Mouse (Mus musculus) retina, postnatal 7 days (tissue): ENCODE data around the gene Pygl.
"Not testable (repeated sequence)": the region's sequence is repeated elsewhere in the genome, so short reads cannot be mapped to it uniquely, and the experiment has no call there.

Experiments
- DNase-seq: peaks from one replicate; pipeline ENCODE4 v3.0.0-alpha.2; 2012; ENCODE audit warnings: low read depth, low spot score

The Pygl gene

DNA sequence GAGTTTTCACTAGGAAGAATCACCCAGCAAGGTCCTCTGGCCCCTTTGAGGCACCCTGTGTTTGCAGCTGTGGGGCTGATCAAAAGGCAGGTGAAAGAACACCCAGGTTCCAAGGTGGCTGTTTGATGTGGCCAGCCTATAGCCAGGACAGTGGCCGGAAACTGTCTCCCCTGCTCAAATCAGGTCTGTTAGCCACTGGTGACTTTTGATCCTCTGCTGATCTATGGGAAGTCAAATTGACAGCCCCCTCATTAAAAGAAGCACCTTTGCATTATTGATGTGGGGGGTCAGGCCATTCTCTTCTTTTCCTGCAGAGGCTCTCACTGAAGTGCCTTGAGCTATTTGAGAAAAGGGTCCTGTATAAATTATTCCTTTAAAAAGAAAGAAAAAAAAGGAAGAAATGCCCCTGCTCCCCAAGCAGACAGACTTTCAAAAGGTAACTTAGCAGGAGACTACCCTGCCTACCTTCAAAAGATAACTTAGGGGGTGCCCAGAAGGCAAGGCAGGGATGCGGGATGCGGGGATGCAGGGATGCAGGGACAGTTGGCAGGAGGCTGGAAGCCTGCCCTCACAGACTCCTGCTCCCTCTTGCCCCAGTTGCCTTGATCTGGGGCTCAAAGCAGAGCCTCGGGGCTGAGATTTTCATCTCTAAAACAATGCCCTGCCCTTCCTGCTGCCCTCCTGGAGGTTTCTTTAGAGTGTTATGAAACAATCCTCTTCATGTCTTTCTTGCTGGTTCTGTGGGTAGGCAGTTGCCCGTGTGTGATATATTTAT, 73.8 kb downstream of the Pygl start:
- DNase-seq, result no peak

DNA sequence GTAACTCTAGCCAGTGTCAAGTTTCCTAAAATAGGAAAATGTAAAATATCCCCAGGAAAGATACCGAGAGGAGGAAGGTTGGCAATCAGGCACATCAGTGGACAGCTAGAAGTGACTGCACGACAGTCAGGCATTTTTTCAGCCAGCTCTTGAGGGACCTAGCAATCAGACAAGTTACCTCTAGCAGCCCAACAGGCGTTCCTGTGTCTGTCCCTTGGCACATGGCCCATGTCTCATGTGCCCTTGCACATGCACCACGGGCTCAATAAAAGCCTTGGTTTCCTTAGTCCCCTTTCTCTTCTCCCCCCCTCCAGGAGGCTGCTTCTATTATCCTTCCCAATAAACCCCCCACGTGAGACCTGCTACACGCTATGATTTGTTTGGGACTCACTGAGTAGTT, 75.1 kb downstream of the Pygl start:
- no peak for DNase-seq

DNA sequence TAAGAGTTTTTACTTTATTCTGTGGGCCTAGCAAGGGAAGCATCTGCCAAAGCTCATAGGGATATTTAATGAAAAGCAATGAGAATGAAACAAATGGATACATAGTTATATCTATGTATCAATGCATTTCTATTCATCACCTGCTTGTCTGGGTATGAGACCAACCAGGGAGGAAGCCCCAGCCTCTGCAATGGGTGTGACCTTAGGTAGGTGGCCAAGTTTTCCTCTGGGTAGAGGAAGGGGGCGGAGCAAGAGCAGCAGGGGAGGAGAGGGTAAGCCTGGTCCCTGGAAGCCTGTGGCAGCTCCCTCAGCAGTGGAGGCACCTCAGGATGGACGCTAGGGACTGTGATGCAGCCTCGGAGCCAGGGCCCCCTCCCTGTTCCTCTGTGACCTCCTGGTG, 77.4 kb downstream of the Pygl start, which contains the start of gene Abhd12b:
Abhd12b (plus strand) TSS at position 301 of the 400 bp plus-strand sequence.
- DNase-seq, result no peak

DNA sequence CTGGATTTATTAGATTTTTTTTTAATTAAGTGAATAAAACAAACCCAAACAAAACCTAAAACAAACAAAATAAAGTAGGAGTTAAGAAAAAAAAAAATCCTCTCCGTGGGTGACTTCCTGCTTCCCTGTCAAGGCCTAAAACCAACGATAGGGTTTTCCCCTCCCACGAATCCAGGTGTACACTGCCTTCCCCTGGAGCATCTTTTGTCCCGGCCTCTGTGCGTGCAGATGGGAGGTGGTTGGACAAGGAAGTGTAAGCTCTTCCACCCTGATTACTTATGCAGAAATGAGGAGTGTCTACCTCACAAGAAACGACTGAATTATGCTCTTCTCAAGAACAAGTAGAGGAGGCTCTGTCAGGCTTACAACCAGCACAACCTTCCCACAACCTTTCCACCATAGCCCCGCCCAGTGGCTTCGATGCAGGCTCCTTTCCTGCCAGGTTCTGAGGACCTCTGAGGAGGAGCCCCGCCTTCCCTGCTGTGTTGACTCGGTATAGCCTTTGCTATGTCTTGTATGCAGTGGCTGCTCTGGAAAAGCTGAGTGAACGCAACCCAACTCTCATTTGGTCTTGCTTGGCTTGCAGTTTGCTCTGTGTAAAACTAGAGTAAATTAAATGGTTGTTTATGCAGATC, 82.5 kb downstream of the Pygl start:
- no peak for DNase-seq

DNA sequence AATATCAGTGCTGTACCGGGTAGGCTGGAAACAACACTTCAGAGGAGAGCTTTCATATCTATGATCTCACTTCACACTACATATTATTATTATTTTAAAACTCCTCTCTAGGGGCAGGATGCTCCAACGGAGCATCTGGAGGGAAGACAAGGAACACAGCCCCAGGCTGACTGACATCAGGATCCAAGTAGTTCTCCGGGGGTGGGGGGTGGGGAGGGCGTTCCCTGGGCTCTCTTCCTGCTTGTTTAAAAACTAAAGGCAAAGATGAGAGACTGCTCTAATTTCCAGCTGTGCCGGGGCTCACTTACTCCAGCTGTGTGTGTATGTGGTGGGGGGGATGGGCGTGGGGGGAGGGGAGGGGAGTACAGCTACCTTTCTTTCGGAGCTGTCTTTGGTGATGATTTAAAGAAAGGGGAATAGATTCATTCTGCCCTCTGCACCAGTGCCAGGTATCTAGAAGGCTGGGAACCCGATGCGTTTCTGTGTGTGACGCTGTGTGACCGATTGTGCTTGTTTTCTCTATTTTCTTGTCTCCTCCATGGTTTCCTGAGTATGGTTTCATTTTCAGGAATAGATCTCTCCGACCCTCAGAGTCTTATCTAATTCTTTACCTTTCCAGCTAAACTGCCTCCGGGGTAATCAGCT, 83.2 kb downstream of the Pygl start:
- DNase-seq, result no peak

DNA sequence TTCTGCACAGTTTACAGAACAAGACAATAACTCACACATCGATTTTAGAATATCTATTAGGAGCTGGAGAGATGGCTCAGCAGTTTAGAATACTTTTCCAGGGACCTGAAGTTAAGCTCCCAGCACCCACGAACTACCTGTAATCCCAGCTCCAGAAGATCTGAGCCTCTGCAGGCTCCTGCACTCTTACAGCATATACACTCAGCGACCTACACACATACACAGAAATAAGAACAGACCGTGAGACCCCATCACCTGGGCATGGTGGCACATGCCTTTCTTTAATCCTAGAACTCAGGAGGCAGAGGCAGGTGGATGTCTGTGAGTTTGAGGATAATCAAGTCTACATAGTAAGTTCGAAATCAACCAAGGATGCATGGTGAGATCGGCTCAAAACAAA, 85.7 kb downstream of the Pygl start:
- no peak for DNase-seq

DNA sequence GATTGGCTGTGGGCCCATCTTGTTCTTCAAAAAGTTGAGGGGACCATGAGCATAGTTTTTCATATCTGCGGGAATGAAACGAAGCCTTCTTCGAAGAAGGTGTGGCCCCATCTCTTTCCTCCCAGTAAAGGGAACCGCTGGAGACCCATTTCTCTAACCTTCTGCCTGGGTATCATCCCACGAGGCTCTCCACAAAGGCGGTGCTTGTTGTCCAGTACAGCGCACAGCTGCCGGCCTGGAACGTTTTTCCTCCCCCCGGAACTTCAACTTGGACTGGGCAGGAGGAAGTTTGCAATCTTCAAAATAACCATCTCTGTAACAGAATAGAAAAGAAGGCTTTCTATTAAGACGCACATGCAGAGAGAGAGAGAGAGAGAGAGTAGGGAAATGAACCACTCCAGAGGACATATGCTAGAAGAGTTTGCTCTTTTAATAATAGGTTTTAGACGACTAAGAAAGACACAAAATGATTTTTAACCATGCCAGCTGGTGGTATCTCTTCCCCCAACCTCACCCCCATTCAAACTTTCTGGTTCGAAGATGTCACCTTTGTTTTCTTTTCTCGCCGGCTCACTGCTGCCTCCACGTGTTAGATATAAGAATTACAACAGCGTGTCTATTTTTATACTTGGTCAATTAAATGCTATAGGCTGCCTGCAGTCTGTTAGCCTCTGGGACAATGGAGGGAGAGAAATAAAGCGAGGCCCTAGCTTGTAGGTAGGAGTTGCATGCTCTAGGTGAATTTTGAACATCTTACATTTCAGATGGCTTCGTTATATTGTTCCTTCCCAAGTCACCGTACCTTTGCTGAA, 86.4 kb downstream of the Pygl start:
- peak; percentile 56 for DNase-seq

DNA sequence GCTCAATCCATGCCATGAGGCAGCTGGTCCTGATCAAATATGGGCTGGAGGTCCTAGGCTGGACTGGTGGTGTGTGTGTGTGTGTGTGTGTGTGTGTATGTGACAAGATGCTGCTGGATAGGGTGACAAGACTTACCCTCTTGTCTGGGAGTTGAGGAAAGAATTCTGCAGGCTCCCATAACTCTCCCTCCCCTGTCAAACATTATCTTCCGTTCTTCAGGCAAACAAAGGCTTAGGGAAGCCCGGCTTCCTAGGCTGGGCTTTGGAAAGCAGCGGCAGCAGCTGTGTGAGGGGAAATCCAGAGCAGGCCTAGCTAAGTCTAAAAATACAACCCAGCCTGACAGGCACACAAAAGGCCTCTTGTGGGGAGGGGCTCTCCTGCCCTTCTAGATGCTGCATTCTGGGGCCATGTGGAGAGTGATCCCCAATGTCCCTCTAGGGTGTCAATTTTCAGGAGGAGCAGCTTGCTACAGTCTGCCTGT, 87.1 kb downstream of the Pygl start:
- DNase-seq, result not testable (repeated sequence)

DNA sequence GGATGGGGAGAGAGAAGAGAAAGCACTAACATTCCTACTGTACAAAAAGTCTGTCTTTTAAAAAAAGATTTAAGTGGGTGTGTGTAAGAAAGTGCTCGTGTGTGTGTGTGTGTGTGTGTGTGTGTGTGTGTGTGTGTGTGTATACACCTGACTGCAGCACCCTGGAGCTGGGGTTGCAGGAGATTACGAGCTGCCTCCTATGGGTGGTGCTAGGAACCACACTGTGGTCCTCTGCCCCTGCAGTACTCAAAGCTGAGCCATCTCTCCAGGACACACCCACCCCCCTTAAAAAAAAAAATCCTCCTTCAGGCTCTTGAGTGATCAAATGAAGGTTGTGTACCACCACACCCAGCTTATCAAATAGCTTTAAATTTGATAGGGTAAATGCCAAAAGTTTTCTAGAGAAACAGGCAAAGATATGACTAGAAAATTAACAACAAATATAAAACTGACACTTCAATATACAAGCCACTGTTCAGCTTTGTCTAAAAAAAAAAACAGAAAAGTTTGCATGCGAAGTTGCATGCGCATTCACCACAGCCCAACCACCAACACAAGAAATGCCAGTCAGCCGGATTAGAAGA, 90.2 kb downstream of the Pygl start:
- DNase-seq, result no peak
